Mouse (Mus musculus) thymus, adult 2 months (tissue): ENCODE measurements around the gene Cpm. TPM values are rescaled to one million over a fixed set of nuclear protein-coding genes. Genes with fewer than 3 reads are reported as not detected.
"Not testable (repeated sequence)": the region's sequence is repeated elsewhere in the genome, so short reads cannot be mapped to it uniquely, and the experiment has no call there.

Experiments
- DNase-seq: peaks from one replicate; pipeline ENCODE4 v3.0.0; 2021
- H3K27ac ChIP-seq: fragments of 200-500 bp; 2 replicates; pipeline ENCODE4 v1.5.1; 2012; ENCODE audit warnings: low read length, control low read depth; ENCODE audit not compliant: control insufficient read depth, insufficient read depth
- H3K27me3 ChIP-seq: fragments of 200-500 bp; 2 replicates; pipeline ENCODE4 v1.6.1; 2012; ENCODE audit warnings: mild to moderate bottlenecking, low read length, moderate library complexity, mixed read lengths; ENCODE audit not compliant: control insufficient read depth, insufficient read depth
- H3K36me3 ChIP-seq: fragments of 200-500 bp; 2 replicates; pipeline ENCODE4 v1.6.1; 2012; ENCODE audit warnings: mild to moderate bottlenecking, low read length, moderate library complexity; ENCODE audit not compliant: control insufficient read depth, insufficient read depth
- H3K4me1 ChIP-seq: fragments of 200-500 bp; replicated peaks from 2 replicates; pipeline ENCODE4 v1.6.1; 2012; ENCODE audit warnings: low read length; ENCODE audit not compliant: control insufficient read depth, insufficient read depth
- H3K4me3 ChIP-seq: fragments of 200-500 bp; 2 replicates; pipeline ENCODE4 v1.5.1; 2012; ENCODE audit warnings: mild to moderate bottlenecking, low read length, control low read depth, moderate library complexity; ENCODE audit not compliant: control insufficient read depth, insufficient read depth
- CTCF ChIP-seq: fragments of 200-500 bp; IDR thresholded peaks from 2 replicates; pipeline ENCODE4 v1.5.1; 2012; ENCODE audit warnings: mild to moderate bottlenecking, control low read depth, low read length, moderate library complexity, borderline replicate concordance; ENCODE audit not compliant: control insufficient read depth, poor library complexity, insufficient read depth; ENCODE audit errors: extremely low read depth
- POLR2A ChIP-seq: fragments of 200-500 bp; IDR thresholded peaks from 2 replicates; pipeline ENCODE4 v1.6.1; 2012; ENCODE audit warnings: mild to moderate bottlenecking, low read length, control low read depth, moderate library complexity; ENCODE audit not compliant: control insufficient read depth, poor library complexity, insufficient read depth; ENCODE audit errors: extremely low read depth
- WGBS: fragments of 180-500 bp; shearing (Covaris S2); methylation state at CpG from one replicate; pipeline ENCODE4 v1.1.7; 2018; 5-methylcytosine and 5-hydroxymethylcytosine counted together
- polyA plus RNA-seq: library from polyadenylated mRNA; depleted of rRNA; stranded (reverse); fragments of >200 nt; gene quantifications from 2 replicates; pipeline ENCODE4 v1.2.3, GENCODE M21; 2012

The Cpm gene
- polyA plus RNA-seq, 1 experiment = 3.2 TPM

DNA sequence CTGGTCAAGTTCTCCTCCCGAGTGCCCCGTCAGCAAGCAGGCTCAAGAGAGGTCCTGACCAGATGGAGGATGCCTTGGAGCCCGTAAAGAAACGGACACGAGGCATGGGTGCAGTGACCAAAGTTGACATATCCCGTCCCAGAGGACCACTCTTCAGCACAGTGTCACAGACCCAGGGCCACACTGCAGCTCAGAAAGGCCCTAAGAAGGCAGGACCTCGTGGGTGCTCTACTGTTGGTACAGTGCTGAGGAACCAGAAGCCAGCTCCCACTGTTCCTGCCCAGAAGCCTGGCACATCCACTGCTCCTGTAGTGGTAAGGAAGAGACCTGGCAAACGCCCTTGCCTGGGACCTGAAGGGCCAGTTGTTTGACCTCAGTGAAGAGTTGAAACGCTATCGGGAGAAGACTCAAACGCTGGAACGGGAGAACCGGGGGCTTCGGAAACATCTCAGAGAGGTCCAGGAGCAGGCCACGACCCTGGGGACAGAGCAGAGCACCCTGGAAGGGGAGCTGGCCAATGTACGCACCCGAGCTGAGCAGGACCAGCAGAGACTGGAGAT is 34.9 kb upstream of the Cpm start:
- Histone ChIP-seq H3K36me3 (no peaks in the 10 kb centered on the region), H3K4me1 (peaks cover 11% of the 10 kb centered on the region), H3K27me3 (no peaks in the 10 kb centered on the region), H3K4me3 (no peak overlapping the region), H3K27ac (no peak overlapping the region)
- 95% methylated on average over 17 of the region's 17 CpGs for WGBS
- no peak for TF ChIP-seq POLR2A
- TF ChIP-seq CTCF = no peak
- no peak for DNase-seq

DNA sequence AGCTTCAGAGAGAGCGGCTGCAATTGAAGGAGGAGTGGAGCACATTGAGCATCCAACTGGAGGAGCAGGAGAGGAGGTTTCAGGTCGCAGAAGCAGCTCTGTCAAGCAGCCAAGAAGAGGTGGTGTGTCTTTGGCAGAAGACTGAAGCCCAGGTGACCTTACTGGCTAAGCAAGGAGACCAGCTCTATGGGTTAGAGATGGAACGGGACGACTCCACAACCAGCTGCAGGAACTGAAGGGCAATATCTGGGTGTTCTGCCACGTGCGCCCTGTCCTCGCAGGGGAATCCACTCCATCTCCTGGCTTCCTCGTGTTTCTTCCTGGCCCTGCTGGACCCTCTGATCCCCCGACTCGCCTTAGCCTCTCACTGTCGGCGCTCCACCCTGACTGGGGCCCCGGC is 34.4 kb upstream of the Cpm start:
- H3K4me3 ChIP-seq = no peak overlapping the region
- 94% methylated on average over 13 of the region's 13 CpGs for WGBS
- no peaks in the 10 kb centered on the region for H3K27me3 ChIP-seq
- H3K4me1 ChIP-seq = peaks cover 11% of the 10 kb centered on the region
- no peak for DNase-seq
- no peaks in the 10 kb centered on the region for H3K36me3 ChIP-seq
- no peak overlapping the region for H3K27ac ChIP-seq
- TF ChIP-seq CTCF (no peak), POLR2A (no peak)

DNA sequence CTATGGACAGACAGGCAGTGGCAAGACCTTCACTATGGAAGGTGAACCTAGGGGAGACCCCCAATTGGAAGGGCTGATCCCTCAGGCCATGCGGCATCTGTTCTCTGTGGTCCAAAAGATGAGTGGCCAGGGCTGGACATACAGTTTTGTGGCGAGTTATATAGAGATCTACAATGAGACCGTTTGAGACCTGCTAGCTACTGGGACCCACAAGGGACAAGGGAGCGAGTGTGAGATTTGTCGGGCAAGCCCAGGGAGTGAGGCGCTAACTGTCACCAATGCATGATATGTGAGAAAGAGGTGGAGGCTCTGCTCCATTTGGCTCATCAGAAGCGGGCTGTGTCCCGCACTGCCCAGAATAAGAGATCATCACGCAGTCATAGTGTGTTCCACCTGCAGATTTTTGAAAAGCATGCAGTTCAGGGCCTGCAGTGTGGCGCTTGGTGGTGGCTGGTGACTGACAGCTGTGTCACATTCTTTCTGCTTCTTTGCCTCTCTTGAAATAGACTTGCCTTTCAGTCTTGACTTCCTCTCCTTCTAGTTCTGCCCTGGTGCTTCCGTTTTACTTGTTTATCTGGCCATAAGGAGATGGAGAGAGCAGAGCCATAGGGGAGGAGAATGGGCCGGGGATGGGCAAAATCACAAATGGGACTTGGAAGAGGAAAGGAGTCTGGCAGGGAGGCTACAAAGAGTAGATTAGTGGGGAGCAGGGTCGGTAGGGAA is 33.7 kb upstream of the Cpm start:
- peak; percentile 5 for DNase-seq
- TF ChIP-seq CTCF = no peak
- no peak for TF ChIP-seq POLR2A
- WGBS = 52% methylated on average over 13 of the region's 13 CpGs

DNA sequence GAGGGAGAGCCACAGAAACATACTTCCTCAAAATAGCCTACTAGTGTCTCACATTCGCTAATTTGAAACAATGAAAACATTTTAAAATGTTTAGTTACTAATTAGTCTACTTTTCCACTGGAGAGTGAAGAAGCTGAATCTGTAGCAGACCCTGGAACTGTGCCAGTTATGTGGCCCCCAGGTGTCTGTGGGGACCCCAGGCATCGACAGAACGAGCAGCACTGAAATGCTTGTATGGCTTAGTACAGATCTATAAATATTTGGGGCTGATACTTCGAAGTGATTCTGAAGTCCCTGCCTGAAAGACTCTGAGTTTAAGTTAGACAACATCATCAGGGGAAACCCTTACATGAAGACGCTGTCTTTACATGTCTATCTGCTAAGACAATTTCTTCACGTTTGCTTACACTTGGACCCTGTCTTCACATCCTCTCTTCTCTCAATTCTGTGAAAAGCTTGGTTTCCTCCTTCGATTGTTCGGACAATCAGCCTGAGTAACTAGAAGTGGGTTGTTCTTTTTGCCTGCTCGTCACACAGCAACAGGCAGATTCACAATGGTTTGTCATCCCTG is 33.0 kb upstream of the Cpm start:
- Histone ChIP-seq H3K4me3 (no peak overlapping the region), H3K27ac (peak overlapping the region; percentile 66; the same call in 1 of the 2 replicates), H3K27me3 (no peaks in the 10 kb centered on the region), H3K36me3 (no peaks in the 10 kb centered on the region), H3K4me1 (peaks cover 11% of the 10 kb centered on the region)
- no peak for DNase-seq
- 70% methylated on average over 9 of the region's 9 CpGs for WGBS
- TF ChIP-seq CTCF (no peak), POLR2A (no peak)

More for the DNA sequence above, 33.7 kb upstream of the Cpm start:
- Histone ChIP-seq H3K27ac (peak overlapping the region; percentile 66; the same call in 1 of the 2 replicates), H3K4me3 (no peak overlapping the region), H3K27me3 (no peaks in the 10 kb centered on the region), H3K4me1 (peaks cover 11% of the 10 kb centered on the region), H3K36me3 (no peaks in the 10 kb centered on the region)

DNA sequence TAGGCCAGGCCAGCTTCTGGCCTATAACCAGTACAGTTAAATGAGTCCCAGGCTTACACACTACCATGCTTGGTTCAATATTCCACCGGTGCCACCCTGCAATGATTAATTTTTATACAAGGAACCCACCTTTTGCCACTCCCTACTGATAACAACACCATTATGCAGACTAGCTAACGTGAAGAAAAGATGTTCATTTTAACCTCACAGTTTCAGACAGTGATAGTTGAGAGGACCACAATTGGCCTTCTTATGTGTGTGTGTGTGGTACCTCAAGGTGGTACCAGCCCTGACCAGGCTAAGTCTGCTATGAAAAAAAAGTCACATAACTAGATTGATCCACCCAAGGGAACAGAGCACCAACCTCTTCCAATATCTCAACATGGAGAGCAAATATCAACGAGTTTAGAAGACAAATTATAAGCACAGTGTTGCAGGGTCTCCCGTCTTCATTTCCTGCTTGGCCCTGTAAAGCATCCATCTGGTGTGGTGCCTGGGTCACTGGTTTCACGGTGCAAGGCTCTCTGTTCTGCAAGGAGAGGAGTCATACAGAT is 32.5 kb upstream of the Cpm start:
- Histone ChIP-seq H3K36me3 (no peaks in the 10 kb centered on the region), H3K4me1 (peaks cover 11% of the 10 kb centered on the region), H3K27ac (no peak overlapping the region), H3K4me3 (no peak overlapping the region), H3K27me3 (no peaks in the 10 kb centered on the region)
- no peak for DNase-seq
- TF ChIP-seq POLR2A = no peak
- TF ChIP-seq CTCF = no peak
- 94% methylated on average over 5 of the region's 5 CpGs for WGBS

DNA sequence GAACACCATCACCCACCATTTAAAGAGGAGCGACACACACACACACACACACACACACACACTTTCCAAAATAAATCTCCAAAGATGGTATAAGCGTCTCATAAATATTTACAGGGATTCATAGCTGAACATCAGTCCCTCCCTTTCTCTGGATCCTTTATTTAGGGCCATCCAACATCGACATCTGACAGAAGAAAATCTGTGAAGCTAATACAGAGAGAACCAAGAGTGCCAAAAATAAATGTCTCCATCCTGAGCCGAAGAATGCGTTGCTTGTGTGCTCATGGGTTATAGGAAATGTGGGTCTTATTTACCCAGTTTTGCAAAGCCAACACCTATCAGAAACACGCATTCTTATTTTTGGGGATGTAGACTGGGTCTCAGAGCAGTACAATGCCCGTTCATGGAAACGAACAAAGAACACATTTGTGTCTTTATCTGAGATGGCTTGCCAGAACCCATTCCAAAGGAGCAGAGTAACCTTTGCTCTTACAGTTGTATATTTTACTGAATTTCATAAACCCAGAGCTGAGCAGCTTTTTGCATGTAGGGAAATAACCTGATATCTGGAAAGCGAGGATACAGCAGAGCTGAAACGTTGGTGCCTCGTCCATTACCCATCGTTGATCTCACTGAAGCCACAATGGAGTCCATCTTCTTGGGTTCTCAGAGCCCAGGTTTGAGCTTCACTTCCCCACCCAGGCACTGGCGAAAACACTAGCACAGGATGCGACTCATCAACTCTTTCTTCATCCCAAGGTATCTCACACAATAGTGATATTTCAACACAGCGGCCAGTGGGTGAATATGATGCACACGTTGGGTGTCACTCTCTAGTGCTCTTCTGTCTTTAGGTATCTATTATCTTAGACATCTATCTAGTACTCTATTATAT is 31.7 kb upstream of the Cpm start:
- H3K4me1 ChIP-seq = peaks cover 11% of the 10 kb centered on the region
- H3K4me3 ChIP-seq, H3K27me3 ChIP-seq, H3K36me3 ChIP-seq, DNase-seq, H3K27ac ChIP-seq: not testable (repeated sequence)
- 96% methylated on average over 16 of the region's 16 CpGs for WGBS
